Mouse (Mus musculus) hematopoietic multipotent progenitor cell, adult 10-12 weeks (in vitro differentiated cells): ENCODE measurements around the gene Hspbp1. TPM values are rescaled to one million over a fixed set of nuclear protein-coding genes. Genes with fewer than 3 reads are reported as not detected.

Experiments used
- polyA plus RNA-seq: library from polyadenylated mRNA; stranded (reverse); fragments of >175 nt; gene quantifications from 2 replicates; pipeline ENCODE4 v1.2.3, GENCODE M21; 2012; ENCODE audit warnings: low replicate concordance

Gene Hspbp1
- polyA plus RNA-seq: 70.2 and 112 TPM in 2 replicates

DNA sequence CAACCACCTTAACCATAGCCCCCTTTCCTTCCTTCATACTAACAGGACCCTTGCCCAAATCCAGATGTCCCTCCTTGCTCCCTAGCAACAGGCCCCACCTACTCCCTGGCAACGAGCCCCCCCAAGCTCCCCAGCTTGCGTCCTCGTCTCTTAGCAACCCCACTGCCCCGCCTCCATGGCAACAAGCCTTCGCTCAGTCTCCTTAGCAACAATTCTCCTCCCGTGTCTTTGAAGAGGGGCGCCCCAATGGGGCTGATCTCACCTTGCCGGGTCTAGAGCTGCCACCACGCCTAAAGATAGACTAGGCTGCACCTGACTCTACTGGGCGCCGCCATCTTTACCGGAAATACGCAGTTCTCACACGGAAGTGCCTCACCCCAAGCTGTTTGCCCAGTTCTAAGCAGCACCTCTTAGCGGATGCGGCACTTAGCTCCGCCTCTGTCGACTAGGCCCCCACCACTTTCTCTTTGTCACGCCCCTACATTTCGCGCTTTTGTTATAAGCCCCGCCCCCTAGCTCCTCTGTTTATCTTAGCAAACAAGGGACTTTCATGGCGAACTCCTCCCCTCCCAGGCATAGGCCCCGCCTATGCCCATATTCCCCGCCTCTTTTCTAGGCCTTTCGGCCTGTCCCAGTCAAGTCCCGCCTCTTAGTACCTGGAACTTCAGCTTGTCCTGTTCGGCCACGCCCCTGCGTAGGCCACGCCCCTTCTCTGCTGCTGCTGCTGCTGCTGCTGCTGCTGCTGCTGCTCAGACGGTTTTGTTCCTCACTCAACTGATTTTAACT, at the start of gene Hspbp1:
Gene Hspbp1, minus strand, starts transcription at position 437 of the 786 bp plus-strand sequence.

GRCm38 (mm10) chr7:4725169-4725568, 40.3 kb upstream of the Hspbp1 start, which contains the start of gene Tmem150b:
TSS of gene Tmem150b (minus strand) at chr7:4725249.

DNA sequence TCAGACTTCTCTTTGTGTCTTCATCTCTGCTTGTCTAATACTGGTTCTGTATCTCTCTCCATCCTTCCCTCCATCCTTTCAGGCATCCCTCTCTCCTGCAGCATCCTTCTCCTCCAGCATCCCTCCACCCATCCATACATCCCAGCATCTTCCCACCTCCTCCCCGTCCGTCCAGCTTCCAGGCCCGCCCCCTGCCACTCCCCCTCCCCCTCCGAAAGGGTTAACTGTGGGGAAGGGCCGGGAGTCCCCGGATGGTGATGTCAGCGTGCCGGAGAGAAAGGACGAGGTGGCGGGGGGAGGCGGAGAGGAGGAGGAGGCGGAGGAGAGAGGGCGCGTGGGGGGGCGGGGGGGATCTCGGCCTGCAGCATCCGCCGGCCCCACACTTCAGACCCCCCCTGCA, 5.5 kb upstream of the Hspbp1 start, which contains the start of gene Brsk1:
Gene Brsk1, plus strand, starts transcription at position 218 of the 400 bp plus-strand sequence.

GRCm38 (mm10) chr7:4658912-4659551, 25.8 kb downstream of the Hspbp1 start, which contains the start of gene Ppp6r1:
TSS of gene Ppp6r1 (minus strand) at chr7:4659019.

GRCm38 (mm10) chr7:4631031-4631430, 53.8 kb downstream of the Hspbp1 start, which contains the start of gene Tmem86b:
TSS of gene Tmem86b (minus strand) at chr7:4631422.

Other genes with a start within 250 kb of the Hspbp1 start
- 1.6 and 3.0 TPM in 2 replicates for gene Rdh13, start 239.4 kb downstream of the Hspbp1 start, polyA plus RNA-seq
- gene Eps8l1, start 224.4 kb downstream of the Hspbp1 start, polyA plus RNA-seq: 0.06 TPM in 1 of 2 replicates, not detected in the other
- gene Ppp1r12c, start 183.4 kb downstream of the Hspbp1 start, polyA plus RNA-seq: 207 and 309 TPM in 2 replicates
- gene Tnnt1, start 168.7 kb downstream of the Hspbp1 start, polyA plus RNA-seq: 2.4 and 2.5 TPM in 2 replicates
- 0.82 and 2.2 TPM in 2 replicates for gene Tnni3, start 160.8 kb downstream of the Hspbp1 start, polyA plus RNA-seq
- gene Dnaaf3, start 152.6 kb downstream of the Hspbp1 start, polyA plus RNA-seq: 3.8 and 10.7 TPM in 2 replicates
- gene Syt5, start 137.5 kb downstream of the Hspbp1 start, polyA plus RNA-seq: 0.20 and 0.37 TPM in 2 replicates
- 0.08 TPM in 1 of 2 replicates, not detected in the other for gene Ptprh, start 81.0 kb downstream of the Hspbp1 start, polyA plus RNA-seq
- 2.6 and 8.1 TPM in 2 replicates for gene Tmem86b, start 53.6 kb downstream of the Hspbp1 start, polyA plus RNA-seq
- gene Ppp6r1, start 26.0 kb downstream of the Hspbp1 start, polyA plus RNA-seq: 241 and 493 TPM in 2 replicates
- gene Brsk1, start 5.5 kb upstream of the Hspbp1 start, polyA plus RNA-seq: 0.12 and 0.15 TPM in 2 replicates
- 1.00 and 1.3 TPM in 2 replicates for gene Tmem150b, start 40.2 kb upstream of the Hspbp1 start, polyA plus RNA-seq
- gene Kmt5c, start 55.0 kb upstream of the Hspbp1 start, polyA plus RNA-seq: 141 and 389 TPM in 2 replicates
- gene Cox6b2, start 68.0 kb upstream of the Hspbp1 start, polyA plus RNA-seq: 6.8 and 13.1 TPM in 2 replicates
- not detected in 2 replicates for gene Fam71e2, start 86.2 kb upstream of the Hspbp1 start, polyA plus RNA-seq
- gene Il11, start 97.8 kb upstream of the Hspbp1 start, polyA plus RNA-seq: 0.09 TPM in 1 of 2 replicates, not detected in the other
- gene Tmem190, start 97.9 kb upstream of the Hspbp1 start, polyA plus RNA-seq: not detected in 2 replicates
- 22.8 and 58.3 TPM in 2 replicates for gene Tmem238, start 104.6 kb upstream of the Hspbp1 start, polyA plus RNA-seq
- 2,892 and 4,049 TPM in 2 replicates for gene Rpl28, start 107.8 kb upstream of the Hspbp1 start, polyA plus RNA-seq
- gene Ube2s, start 127.5 kb upstream of the Hspbp1 start, polyA plus RNA-seq: 104 and 125 TPM in 2 replicates
- gene Shisa7, start 159.6 kb upstream of the Hspbp1 start, polyA plus RNA-seq: 0.09 and 1.7 TPM in 2 replicates
- gene Isoc2b, start 185.2 kb upstream of the Hspbp1 start, polyA plus RNA-seq: 1.5 and 1.6 TPM in 2 replicates
- 3.7 and 21.0 TPM in 2 replicates for gene Isoc2a, start 192.1 kb upstream of the Hspbp1 start, polyA plus RNA-seq
- gene Gm36210, start 221.4 kb upstream of the Hspbp1 start, polyA plus RNA-seq: 0.17 TPM in 1 of 2 replicates, not detected in the other
- 49.2 and 81.2 TPM in 2 replicates for gene Zfp628, start 230.1 kb upstream of the Hspbp1 start, polyA plus RNA-seq
- gene Nat14, start 237.0 kb upstream of the Hspbp1 start, polyA plus RNA-seq: 1.9 and 3.5 TPM in 2 replicates
- gene Ssc5d, start 240.7 kb upstream of the Hspbp1 start, polyA plus RNA-seq: 0.11 and 0.21 TPM in 2 replicates